Mouse (Mus musculus) 3T3-L1 (cell line): ENCODE data around the gene Nectin2.

Source experiments
- DNase-seq: peaks from one replicate; pipeline ENCODE4 v3.0.0-alpha.2; 2015; ENCODE audit warnings: low read depth, low spot score

The Nectin2 gene

GRCm38 (mm10) chr7:19712414-19712813 is 37.9 kb downstream of the Nectin2 start:
- DNase-seq = peak; percentile 55

- no peak for DNase-seq
These were observed 39.6 kb downstream of the Nectin2 start for GRCm38 (mm10) chr7:19710650-19711049.

GRCm38 (mm10) chr7:19705271-19705670 is 45.0 kb downstream of the Nectin2 start:
- DNase-seq = no peak

GRCm38 (mm10) chr7:19704475-19704874 is 45.8 kb downstream of the Nectin2 start:
- DNase-seq = no peak

- no peak for DNase-seq
These were observed 47.3 kb downstream of the Nectin2 start for GRCm38 (mm10) chr7:19702859-19703555.

GRCm38 (mm10) chr7:19701069-19701761 is 49.1 kb downstream of the Nectin2 start:
- peak; percentile 75 for DNase-seq

GRCm38 (mm10) chr7:19700299-19701068 is 49.8 kb downstream of the Nectin2 start:
- DNase-seq = no peak

GRCm38 (mm10) chr7:19699827-19700148 is 50.5 kb downstream of the Nectin2 start:
- DNase-seq = no peak

- DNase-seq = no peak
These were observed 51.1 kb downstream of the Nectin2 start, which contains the start of gene Apoe for GRCm38 (mm10) chr7:19698907-19699826. TSS of gene Apoe (minus strand) at chr7:19699188.

- no peak for DNase-seq
These were observed 52.1 kb downstream of the Nectin2 start for GRCm38 (mm10) chr7:19697949-19698906.

- DNase-seq = no peak
These were observed 53.9 kb downstream of the Nectin2 start for GRCm38 (mm10) chr7:19696336-19696873.

- DNase-seq = no peak
These were observed 54.4 kb downstream of the Nectin2 start for GRCm38 (mm10) chr7:19695881-19696280.

- DNase-seq = no peak
These were observed 55.1 kb downstream of the Nectin2 start for GRCm38 (mm10) chr7:19695213-19695594.

- DNase-seq = no peak
These were observed 55.7 kb downstream of the Nectin2 start for GRCm38 (mm10) chr7:19694336-19695212.

- no peak for DNase-seq
These were observed 56.9 kb downstream of the Nectin2 start for GRCm38 (mm10) chr7:19693421-19693820.

- DNase-seq = no peak
These were observed 58.1 kb downstream of the Nectin2 start, which contains the start of gene Apoc1 for GRCm38 (mm10) chr7:19691873-19692865. TSS of gene Apoc1 (minus strand) at chr7:19692660.

GRCm38 (mm10) chr7:19691434-19691833 is 58.8 kb downstream of the Nectin2 start:
- no peak for DNase-seq

- DNase-seq = no peak
These were observed 59.4 kb downstream of the Nectin2 start for GRCm38 (mm10) chr7:19690845-19691244.
